Mouse (Mus musculus) megakaryocyte-erythroid progenitor cell, adult 5-6 weeks (primary cell): ENCODE results near the gene Cbarp. TPM values are rescaled to one million over a fixed set of nuclear protein-coding genes. Genes with fewer than 3 reads are reported as not detected.

ENCODE experiments used
- ATAC-seq: replicated peaks from 2 replicates; pipeline ENCODE4 v1.8.0; 2016; ENCODE audit warnings: mild to moderate bottlenecking, inconsistent platforms; ENCODE audit not compliant: severe bottlenecking, poor library complexity, low FRiP score, low TSS enrichment
- total RNA-seq, 2 experiments: library from RNA; stranded (forward) in 1 of 2; stranded (reverse) in 1 of 2; fragments of 200-1000, 215-1000 nt in 1 of 2; fragments of >200 nt in 1 of 2; fragmentation: Nextera tagmentation in 1 of 2; gene quantifications; 2 replicates each; pipeline ENCODE4 v1.2.3; 2014 to 2017

The Cbarp gene
- total RNA-seq, 2 experiments from 2014 or later: 10.5 TPM; not detected in 1

GRCm38 (mm10) chr10:80105926-80106325 lies 34.7 kb downstream of the Cbarp start:
- no peak for ATAC-seq

GRCm38 (mm10) chr10:80105460-80105859 lies 35.2 kb downstream of the Cbarp start, which contains the start of gene Sbno2:
Gene Sbno2, minus strand, starts transcription at chr10:80105571.
- ATAC-seq: no peak

GRCm38 (mm10) chr10:80104181-80104580 lies 36.5 kb downstream of the Cbarp start:
- ATAC-seq: no peak

GRCm38 (mm10) chr10:80103032-80103431 lies 37.6 kb downstream of the Cbarp start:
- ATAC-seq: peak; percentile 73

- ATAC-seq: peak; percentile 84
Measured at GRCm38 (mm10) chr10:80102216-80102915, 38.3 kb downstream of the Cbarp start.

GRCm38 (mm10) chr10:80100982-80101381 lies 39.7 kb downstream of the Cbarp start:
- ATAC-seq: no peak; the same call in 1 of the 2 replicates

- no peak for ATAC-seq
Measured at GRCm38 (mm10) chr10:80098630-80099029, 42.0 kb downstream of the Cbarp start.

- no peak for ATAC-seq
Measured at GRCm38 (mm10) chr10:80097275-80097674, 43.4 kb downstream of the Cbarp start.

- ATAC-seq: no peak
Measured at GRCm38 (mm10) chr10:80095547-80095946, 45.1 kb downstream of the Cbarp start.

- no peak for ATAC-seq
Measured at GRCm38 (mm10) chr10:80094684-80095083, 46.0 kb downstream of the Cbarp start.

GRCm38 (mm10) chr10:80094085-80094484 lies 46.5 kb downstream of the Cbarp start:
- ATAC-seq: no peak

- ATAC-seq: no peak
Measured at GRCm38 (mm10) chr10:80092690-80093089, 47.9 kb downstream of the Cbarp start.

GRCm38 (mm10) chr10:80091527-80091926 lies 49.1 kb downstream of the Cbarp start:
- no peak for ATAC-seq

GRCm38 (mm10) chr10:80089146-80089545 lies 51.5 kb downstream of the Cbarp start:
- 0 out of 2 replicates have a peak, but pooled peaks have one; percentile 15 for ATAC-seq

- no peak for ATAC-seq
Measured at GRCm38 (mm10) chr10:80087483-80087882, 53.2 kb downstream of the Cbarp start.

GRCm38 (mm10) chr10:80086847-80087246 lies 53.8 kb downstream of the Cbarp start:
- ATAC-seq: no peak

- no peak for ATAC-seq
Measured at GRCm38 (mm10) chr10:80084817-80085487, 55.7 kb downstream of the Cbarp start.

- ATAC-seq: peak; percentile 85
Measured at GRCm38 (mm10) chr10:80081075-80081474, 59.6 kb downstream of the Cbarp start.
